Mouse (Mus musculus): ENCODE data around the gene Vars2.

Vars2 gene

GRCm38 (mm10) chr17:35617127-35617526 lies 50.3 kb downstream of the Vars2 start:
- DNase-seq, result no peak
